Mouse (Mus musculus): ENCODE measurements around the gene Gpx2. TPM values are rescaled to one million over a fixed set of nuclear protein-coding genes. Genes with fewer than 3 reads are reported as not detected.

The Gpx2 gene
- total RNA-seq (2014; rRNA removed) (not detected in 2 replicates), polyA plus RNA-seq (2015; fragmentation: Nextera tagmentation; extraction: Ambion mirVana) (0.31 TPM in 1 of 2 replicates, not detected in the other)

DNA sequence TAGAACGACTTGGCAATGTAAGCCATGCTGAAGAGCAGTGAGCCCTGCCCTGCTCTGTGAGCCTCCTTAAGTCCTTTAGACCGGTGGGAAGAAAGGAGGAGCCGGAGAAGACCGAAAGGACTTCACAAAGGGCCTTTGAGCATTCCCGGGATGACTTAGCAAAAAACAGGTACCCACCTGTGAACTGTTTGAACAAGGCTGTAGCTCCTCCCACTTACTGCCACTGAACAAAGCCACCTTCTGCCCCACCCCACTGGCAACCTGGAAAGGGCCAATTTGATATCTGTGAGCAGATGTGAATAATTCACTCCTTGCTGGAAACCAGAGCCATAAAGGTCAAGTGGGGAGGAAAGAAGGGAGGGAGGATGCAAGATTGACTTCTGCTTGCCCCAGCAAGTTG lies at the start of gene Gpx2:
Gene Gpx2 (minus strand): TSS at position 205 of the 400 bp plus-strand sequence.
- ATAC-seq (no peak), DNase-seq (no peak)
- Histone ChIP-seq H3K4me1 (ENCODE audit: insufficient read depth) (no peaks in the 10 kb centered on the region), H3K36me3 (ENCODE audit: insufficient read depth) (peaks cover 4% of the 10 kb centered on the region; the same call in 1 of the 2 replicates), H3K27me3 (ENCODE audit: insufficient read depth, low read length) (no peaks in the 10 kb centered on the region), H3K4me3 (ENCODE audit: low read depth, low read length) (no peak within 1 kb of the TSS), H3K4me2 (ENCODE audit: low read depth) (no peak within 1 kb of the TSS), H3K9me3 (ENCODE audit: low read length) (no peaks in the 10 kb centered on the region), H3K27ac (ENCODE audit: low read depth, low read length) (no peak within 1 kb of the TSS), H3K9ac (no peak within 1 kb of the TSS)
- WGBS, result 77% methylated on average over 5 of the region's 5 CpGs
- TF ChIP-seq CTCF (IDR thresholded peaks at IDR 0.05; ENCODE audit: low read depth), result no peak

GRCm38 (mm10) chr12:76844346-76845061 lies 49.1 kb upstream of the Gpx2 start:
- Histone ChIP-seq H3K4me3 (ENCODE audit: low read depth, low read length) (no peak overlapping the region), H3K4me1 (ENCODE audit: insufficient read depth) (no peaks in the 10 kb centered on the region), H3K27ac (ENCODE audit: low read depth, low read length) (no peak overlapping the region), H3K9ac (no peak overlapping the region), H3K4me2 (ENCODE audit: low read depth) (no peak overlapping the region), H3K27me3 (ENCODE audit: insufficient read depth, low read length) (no peaks in the 10 kb centered on the region), H3K9me3 (ENCODE audit: low read length) (no peaks in the 10 kb centered on the region), H3K36me3 (ENCODE audit: insufficient read depth) (no peaks in the 10 kb centered on the region)
- no peak for TF ChIP-seq CTCF (IDR thresholded peaks at IDR 0.05; ENCODE audit: low read depth)
- no peak for ATAC-seq
- DNase-seq, result no peak
- WGBS, result 90% methylated on average over 15 of the region's 15 CpGs

DNA sequence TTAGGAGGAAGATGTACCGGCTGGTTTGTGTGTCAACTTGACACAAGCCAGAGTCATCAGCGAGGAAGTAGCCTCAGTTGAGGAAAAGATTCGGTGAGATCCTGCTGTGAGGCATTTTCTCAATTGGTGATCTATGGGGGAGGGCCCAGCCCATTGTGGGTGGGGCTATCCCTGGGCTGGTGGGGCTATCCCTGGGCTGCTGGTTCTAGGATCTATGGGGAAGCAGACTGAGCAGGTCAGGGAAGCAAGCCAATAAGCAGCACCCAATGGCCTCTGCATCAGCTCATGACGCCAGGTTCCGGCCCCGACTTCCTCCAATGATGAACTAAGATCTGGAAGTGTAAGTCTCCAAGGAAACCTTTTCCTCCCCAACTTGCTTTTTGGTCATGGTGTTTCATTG lies 44.7 kb upstream of the Gpx2 start:
- no peak overlapping the region for H3K4me3 ChIP-seq (ENCODE audit: low read depth, low read length)
- DNase-seq, result no peak
- no peaks in the 10 kb centered on the region for H3K9me3 ChIP-seq (ENCODE audit: low read length)
- H3K27ac ChIP-seq (ENCODE audit: low read depth, low read length), result no peak overlapping the region
- H3K4me2 ChIP-seq (ENCODE audit: low read depth), result no peak overlapping the region
- no peak for TF ChIP-seq CTCF (IDR thresholded peaks at IDR 0.05; ENCODE audit: low read depth)
- peaks cover 8% of the 10 kb centered on the region for H3K4me1 ChIP-seq (ENCODE audit: insufficient read depth)
- H3K9ac ChIP-seq, result no peak overlapping the region
- ATAC-seq, result no peak
- WGBS, result 77% methylated on average over 6 of the region's 6 CpGs
- H3K36me3 ChIP-seq (ENCODE audit: insufficient read depth), result no peaks in the 10 kb centered on the region
- H3K27me3 ChIP-seq (ENCODE audit: insufficient read depth, low read length), result no peaks in the 10 kb centered on the region; the same call in 1 of the 2 replicates

DNA sequence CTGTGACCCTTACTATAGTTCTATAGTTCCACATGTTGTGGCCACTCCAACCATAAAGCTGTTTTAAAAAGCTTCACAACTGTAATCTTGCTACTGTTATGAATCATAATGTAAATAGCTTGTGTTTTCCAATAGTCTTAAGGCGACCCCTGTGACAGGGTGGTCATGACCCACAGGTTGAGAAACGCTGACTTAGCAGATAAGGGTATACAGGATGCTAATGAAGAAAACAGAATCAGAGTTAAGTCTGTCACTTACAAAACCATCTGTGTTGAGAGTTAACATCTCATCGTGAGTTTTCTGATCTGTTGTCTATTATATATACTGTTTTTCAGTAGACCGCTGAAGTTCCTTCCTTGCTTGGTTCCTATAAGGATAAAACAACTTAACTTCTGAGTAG lies 43.9 kb upstream of the Gpx2 start:
- H3K27me3 ChIP-seq (ENCODE audit: insufficient read depth, low read length), result no peaks in the 10 kb centered on the region; the same call in 1 of the 2 replicates
- no peak overlapping the region for H3K4me2 ChIP-seq (ENCODE audit: low read depth)
- H3K27ac ChIP-seq (ENCODE audit: low read depth, low read length), result no peak overlapping the region
- peaks cover 8% of the 10 kb centered on the region for H3K4me1 ChIP-seq (ENCODE audit: insufficient read depth)
- no peaks in the 10 kb centered on the region for H3K9me3 ChIP-seq (ENCODE audit: low read length)
- no peaks in the 10 kb centered on the region for H3K36me3 ChIP-seq (ENCODE audit: insufficient read depth)
- no peak for DNase-seq
- no peak for TF ChIP-seq CTCF (IDR thresholded peaks at IDR 0.05; ENCODE audit: low read depth)
- H3K9ac ChIP-seq, result no peak overlapping the region
- ATAC-seq, result no peak
- H3K4me3 ChIP-seq (ENCODE audit: low read depth, low read length), result no peak overlapping the region
- WGBS, result 95% methylated on average over 4 of the region's 4 CpGs

- no peak for ATAC-seq
- peak overlapping the region; percentile 54 for H3K4me2 ChIP-seq (ENCODE audit: low read depth)
- no peak for TF ChIP-seq CTCF (IDR thresholded peaks at IDR 0.05; ENCODE audit: low read depth)
- H3K4me1 ChIP-seq (ENCODE audit: insufficient read depth), result peaks cover 8% of the 10 kb centered on the region
- WGBS, result 13% methylated on average over 21 of the region's 21 CpGs
- H3K27ac ChIP-seq (ENCODE audit: low read depth, low read length), result peak overlapping the region; percentile 80
- H3K36me3 ChIP-seq (ENCODE audit: insufficient read depth), result no peaks in the 10 kb centered on the region
- no peaks in the 10 kb centered on the region for H3K9me3 ChIP-seq (ENCODE audit: low read length)
- no peak for DNase-seq
- peak overlapping the region; percentile 71 for H3K9ac ChIP-seq
- peak overlapping the region; percentile 64 for H3K4me3 ChIP-seq (ENCODE audit: low read depth, low read length)
- no peaks in the 10 kb centered on the region; the same call in 1 of the 2 replicates for H3K27me3 ChIP-seq (ENCODE audit: insufficient read depth, low read length)
Measured at GRCm38 (mm10) chr12:76837844-76838650, 42.7 kb upstream of the Gpx2 start.

DNA sequence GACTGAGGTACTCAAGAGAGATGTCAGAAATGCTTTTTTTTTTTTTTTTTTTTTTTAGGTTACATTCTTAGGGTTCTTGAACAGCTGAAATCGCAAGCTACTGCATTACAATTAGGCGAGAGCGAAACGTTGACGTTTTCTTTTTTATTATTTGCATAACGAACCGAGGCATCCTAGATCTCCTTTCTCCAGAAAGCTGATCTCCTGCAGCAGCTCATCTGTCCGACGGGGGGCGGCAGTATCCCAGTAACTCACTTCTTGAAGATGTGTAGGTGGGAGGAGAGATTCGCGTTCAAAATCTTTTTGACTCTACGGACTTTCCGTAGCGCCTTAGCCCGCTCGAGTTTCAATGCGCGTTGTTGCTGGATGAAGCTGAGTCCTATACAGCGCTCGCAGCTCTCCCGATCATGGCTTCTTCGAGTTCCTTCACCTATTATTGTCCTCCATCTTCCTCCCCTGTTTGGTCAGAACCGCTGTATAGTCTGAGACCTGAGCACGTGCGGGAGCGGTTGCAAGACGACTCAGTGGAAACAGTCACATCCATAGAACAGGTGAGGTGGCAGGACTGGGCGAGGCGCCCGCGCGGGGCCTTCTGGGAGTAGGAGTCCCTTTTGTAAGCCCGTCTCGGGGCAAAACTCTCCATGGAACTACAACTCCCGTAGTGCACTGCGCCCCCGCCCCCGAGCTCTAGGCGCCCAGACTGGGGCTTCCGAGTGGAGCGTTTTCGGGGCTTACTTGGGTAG lies 41.9 kb upstream of the Gpx2 start:
- ATAC-seq (peak; percentile 99), DNase-seq (peak; percentile 98)
- peak overlapping the region; percentile 80 for H3K27ac ChIP-seq (ENCODE audit: low read depth, low read length)
- peaks cover 8% of the 10 kb centered on the region for H3K4me1 ChIP-seq (ENCODE audit: insufficient read depth)
- H3K9me3 ChIP-seq (ENCODE audit: low read length), result no peaks in the 10 kb centered on the region
- H3K36me3 ChIP-seq (ENCODE audit: insufficient read depth), result no peaks in the 10 kb centered on the region
- TF ChIP-seq CTCF (IDR thresholded peaks at IDR 0.05; ENCODE audit: low read depth), result peak; percentile 85
- peak overlapping the region; percentile 54 for H3K4me2 ChIP-seq (ENCODE audit: low read depth)
- no peaks in the 10 kb centered on the region; the same call in 1 of the 2 replicates for H3K27me3 ChIP-seq (ENCODE audit: insufficient read depth, low read length)
- peak overlapping the region; percentile 71 for H3K9ac ChIP-seq
- 2% methylated on average over 43 of the region's 43 CpGs for WGBS
- peak overlapping the region; percentile 64 for H3K4me3 ChIP-seq (ENCODE audit: low read depth, low read length)

All from forebrain, postnatal 0 days (tissue).